7 mouse cellular contexts compared by ENCODE assay signal in the genomic region with DNA sequence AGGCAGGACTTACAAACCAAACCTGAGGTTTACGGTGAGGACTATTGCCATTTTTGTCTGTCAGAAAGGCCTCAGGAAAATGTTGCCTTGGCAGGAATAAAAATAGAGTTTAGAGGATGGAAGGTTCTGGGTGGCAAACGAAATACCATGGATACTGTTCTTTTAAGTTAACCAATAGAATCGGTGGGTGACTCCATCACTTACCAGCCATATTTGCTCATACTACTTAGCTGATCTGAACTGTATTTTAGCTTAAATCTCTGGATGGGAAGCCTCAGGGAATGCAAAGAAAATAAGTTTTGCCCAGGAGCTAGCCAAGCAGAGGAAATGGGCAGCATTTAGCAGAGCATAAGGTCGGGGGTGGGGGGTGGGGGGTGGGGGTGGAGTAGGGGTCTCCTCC. TPM values are rescaled to one million over a fixed set of nuclear protein-coding genes. Genes with fewer than 3 reads are reported as not detected.
DNase-seq lines count a peak whose midpoint lies in the region; ATAC-seq and TF ChIP-seq lines count a peak whose summit lies in the region.

No protein-coding gene starts in this region.

- H3K27me3 ChIP-seq in lung, embryonic 14.5 days (ENCODE audit: insufficient read depth, low read length), result no peaks in the 10 kb centered on the region
- H3K27me3 ChIP-seq in embryonic facial prominence, embryonic 14.5 days (replicated peaks; ENCODE audit: control insufficient read depth, insufficient read depth, low read length), result no peaks in the 10 kb centered on the region
- H3K27me3 ChIP-seq in limb, embryonic 11.5 days (ENCODE audit: control insufficient read depth, insufficient read depth, low read length), result no peaks in the 10 kb centered on the region
- no peaks in the 10 kb centered on the region for H3K27me3 ChIP-seq in small intestine, adult 2 months (ENCODE audit: control insufficient read depth, insufficient read depth, low read length)

- H3K9ac ChIP-seq in lung, embryonic 14.5 days, result peak overlapping the region; percentile 60
- peak overlapping the region; percentile 71 for H3K9ac ChIP-seq in embryonic facial prominence, embryonic 14.5 days (ENCODE audit: low read depth, low read length)
- peak overlapping the region; percentile 65; the same call in 1 of the 2 replicates for H3K9ac ChIP-seq in limb, embryonic 11.5 days (ENCODE audit: low read length)

- peak overlapping the region; percentile 57 for H3K4me2 ChIP-seq in lung, embryonic 14.5 days
- H3K4me2 ChIP-seq in embryonic facial prominence, embryonic 14.5 days (ENCODE audit: low read depth, low read length), result peak overlapping the region; percentile 72
- H3K4me2 ChIP-seq in limb, embryonic 11.5 days (ENCODE audit: low read depth, severe bottlenecking), result peak overlapping the region; percentile 74

- ATAC-seq in lung, embryonic 14.5 days (ENCODE audit: insufficient read depth), result no peak; the same call in 1 of the 2 replicates
- ATAC-seq in embryonic facial prominence, embryonic 14.5 days (ENCODE audit: low read depth), result no peak
- ATAC-seq in limb, embryonic 11.5 days (ENCODE audit: insufficient number of reproducible peaks, low FRiP score, low TSS enrichment, low read depth), result no peak

- 25% methylated on average over 4 of the region's 4 CpGs for WGBS in lung, embryonic 14.5 days
- WGBS in embryonic facial prominence, embryonic 14.5 days, result 26% methylated on average over 4 of the region's 4 CpGs
- 35% methylated on average over 4 of the region's 4 CpGs for WGBS in limb, embryonic 11.5 days
- 13% methylated on average over 4 of the region's 4 CpGs for WGBS in small intestine, adult 2 months

- peaks cover 6% of the 10 kb centered on the region; the same call in 1 of the 2 replicates for H3K36me3 ChIP-seq in lung, embryonic 14.5 days (ENCODE audit: insufficient read depth)
- 0 out of 2 replicates have a peak, but pooled peaks cover 7% of the 10 kb centered on the region for H3K36me3 ChIP-seq in embryonic facial prominence, embryonic 14.5 days (ENCODE audit: control insufficient read depth, insufficient read depth, low read length)
- H3K36me3 ChIP-seq in limb, embryonic 11.5 days (ENCODE audit: control insufficient read depth, insufficient read depth, low read length), result no peaks in the 10 kb centered on the region
- peaks cover 8% of the 10 kb centered on the region for H3K36me3 ChIP-seq in small intestine, adult 2 months (ENCODE audit: control insufficient read depth, insufficient read depth, low read length)

- no peak for DNase-seq in lung, embryonic 14.5 days
- DNase-seq in lung, postnatal 10 days, result no peak
- no peak for DNase-seq in embryonic facial prominence, embryonic 14.5 days (ENCODE audit: low spot score)
- DNase-seq in limb, embryonic 11.5 days (ENCODE audit: low spot score), result no peak
- DNase-seq in cerebellum, adult 8-10 months, result no peak
- no peak for DNase-seq in cerebellum, postnatal 14 days

- TF ChIP-seq CTCF in lung, embryonic 14.5 days (IDR thresholded peaks at IDR 0.05; ENCODE audit: low read depth), result no peak
- no peak for TF ChIP-seq CTCF in small intestine, adult 2 months (IDR thresholded peaks at IDR 0.05; ENCODE audit: extremely low read depth, insufficient read length, insufficient replicate concordance, low read depth, low read length)

- H3K9me3 ChIP-seq in lung, embryonic 14.5 days (ENCODE audit: low read depth, low read length), result no peaks in the 10 kb centered on the region
- H3K9me3 ChIP-seq in embryonic facial prominence, embryonic 14.5 days (ENCODE audit: control insufficient read depth, low read length), result no peaks in the 10 kb centered on the region
- H3K9me3 ChIP-seq in limb, embryonic 11.5 days (ENCODE audit: control insufficient read depth, low read length), result no peaks in the 10 kb centered on the region

- no peak overlapping the region for H3K27ac ChIP-seq in lung, embryonic 14.5 days (ENCODE audit: low read depth)
- H3K27ac ChIP-seq in embryonic facial prominence, embryonic 14.5 days (replicated peaks; ENCODE audit: low read depth, low read length), result no peak overlapping the region
- H3K27ac ChIP-seq in limb, embryonic 11.5 days (replicated peaks; ENCODE audit: low read depth, low read length), result no peak overlapping the region
- no peak overlapping the region for H3K27ac ChIP-seq in small intestine, adult 2 months (ENCODE audit: insufficient read depth, low read depth, low read length)

- H3K4me3 ChIP-seq in lung, embryonic 14.5 days (ENCODE audit: low read depth, low read length), result peak overlapping the region; percentile 72
- H3K4me3 ChIP-seq in embryonic facial prominence, embryonic 14.5 days (ENCODE audit: low read depth, low read length), result peak overlapping the region; percentile 75
- H3K4me3 ChIP-seq in limb, embryonic 11.5 days (ENCODE audit: low read depth, low read length), result peak overlapping the region; percentile 75
- H3K4me3 ChIP-seq in small intestine, adult 2 months (ENCODE audit: low read depth, low read length), result peak overlapping the region; percentile 96

- no peak for TF ChIP-seq POLR2A in small intestine, adult 2 months (IDR thresholded peaks at IDR 0.05; ENCODE audit: low read depth, low read length)

- no peaks in the 10 kb centered on the region for H3K4me1 ChIP-seq in lung, embryonic 14.5 days (ENCODE audit: insufficient read depth)
- H3K4me1 ChIP-seq in embryonic facial prominence, embryonic 14.5 days (ENCODE audit: control insufficient read depth, insufficient read depth, low read length), result peaks cover 4% of the 10 kb centered on the region; the same call in 1 of the 2 replicates
- peaks cover 8% of the 10 kb centered on the region; the same call in 1 of the 2 replicates for H3K4me1 ChIP-seq in limb, embryonic 11.5 days (ENCODE audit: control insufficient read depth, insufficient read depth, low read length)
- H3K4me1 ChIP-seq in small intestine, adult 2 months (ENCODE audit: control insufficient read depth, insufficient read depth, insufficient read length, low read length), result peaks cover 1% of the 10 kb centered on the region; the same call in 1 of the 2 replicates

RNA-seq across cellular contexts. Expression of gene Saxo2, which starts 0.4 kb away (rescaled TPM):
- polyA plus RNA-seq in lung, embryonic 14.5 days (2014; fragmentation: Nextera tagmentation; extraction: Ambion mirVana), result 3.9 and 4.7 TPM in 2 replicates
- 9.8 and 11.7 TPM in 2 replicates for polyA plus RNA-seq in embryonic facial prominence, embryonic 14.5 days (2014; fragmentation: Nextera tagmentation; extraction: Ambion mirVana)
- 5.9 and 6.4 TPM in 2 replicates for polyA plus RNA-seq in limb, embryonic 11.5 days (2014; fragmentation: Nextera tagmentation; extraction: Ambion mirVana)
- polyA plus RNA-seq in small intestine, adult 2 months (2012; rRNA removed), result 0.30 and 0.77 TPM in 2 replicates

RNA-seq across cellular contexts. Expression of gene Efl1, which starts 0.5 kb away (rescaled TPM):
- 24.4 and 30.1 TPM in 2 replicates for polyA plus RNA-seq in lung, embryonic 14.5 days (2014; fragmentation: Nextera tagmentation; extraction: Ambion mirVana)
- 19.8 and 25.2 TPM in 2 replicates for polyA plus RNA-seq in embryonic facial prominence, embryonic 14.5 days (2014; fragmentation: Nextera tagmentation; extraction: Ambion mirVana)
- polyA plus RNA-seq in limb, embryonic 11.5 days (2014; fragmentation: Nextera tagmentation; extraction: Ambion mirVana), result 23.2 and 26.2 TPM in 2 replicates
- polyA plus RNA-seq in small intestine, adult 2 months (2012; rRNA removed), result 1.6 and 3.1 TPM in 2 replicates
